Mouse (Mus musculus) C2C12 (cell line): ENCODE results near the gene Tmem206.

ENCODE experiments used
- CEBPB ChIP-seq: IDR thresholded peaks from one replicate; pipeline ENCODE4 v1.6.1; 2011; ENCODE audit warnings: low read depth, mild to moderate bottlenecking, control low read depth, moderate library complexity
- CTCF ChIP-seq: IDR thresholded peaks from one replicate; pipeline ENCODE4 v1.5.1; 2011; ENCODE audit not compliant: control insufficient read depth, insufficient read depth, insufficient read length
- FOSL1 ChIP-seq: IDR thresholded peaks from one replicate; pipeline ENCODE4 v1.8.0; 2011; ENCODE audit warnings: mild to moderate bottlenecking, low read length; ENCODE audit not compliant: poor library complexity, insufficient read depth, severe bottlenecking
- MAX ChIP-seq: IDR thresholded peaks from one replicate; pipeline ENCODE4 v1.6.1; 2011; ENCODE audit warnings: mild to moderate bottlenecking, control low read depth
- MYOD1 ChIP-seq: IDR thresholded peaks from one replicate; pipeline ENCODE4 v1.6.1; 2011; ENCODE audit warnings: low read depth; ENCODE audit not compliant: control insufficient read depth, insufficient read length
- MYOG ChIP-seq: IDR thresholded peaks from one replicate; pipeline ENCODE4 v1.6.1; 2011; ENCODE audit not compliant: control insufficient read depth, insufficient read length; ENCODE audit errors: extremely low read depth
- USF1 ChIP-seq: IDR thresholded peaks from one replicate; pipeline ENCODE4 v1.6.1; 2011; ENCODE audit warnings: low read depth, mild to moderate bottlenecking, control low read depth, moderate library complexity

GRCm38 (mm10) chr1:191305610-191306009 lies 20.1 kb upstream of the Tmem206 start:
- TF ChIP-seq CTCF (peak; percentile 9), MAX (no peak), MYOG (no peak), FOSL1 (no peak), CEBPB (no peak), MYOD1 (no peak), USF1 (no peak)
